Mouse (Mus musculus) spleen, adult 2 months (tissue): ENCODE data around the gene Ifnk.

Experiments
- CTCF ChIP-seq: fragments of 200-500 bp; IDR thresholded peaks from 2 replicates; pipeline ENCODE4 v1.5.1; 2011; ENCODE audit warnings: mild to moderate bottlenecking, inconsistent platforms; ENCODE audit not compliant: insufficient read depth, insufficient read length, insufficient replicate concordance; ENCODE audit errors: extremely low read depth
- POLR2A ChIP-seq: fragments of 200-500 bp; IDR thresholded peaks from 2 replicates; pipeline ENCODE4 v1.6.1; 2011; ENCODE audit warnings: low read depth, low read length, inconsistent platforms

DNA sequence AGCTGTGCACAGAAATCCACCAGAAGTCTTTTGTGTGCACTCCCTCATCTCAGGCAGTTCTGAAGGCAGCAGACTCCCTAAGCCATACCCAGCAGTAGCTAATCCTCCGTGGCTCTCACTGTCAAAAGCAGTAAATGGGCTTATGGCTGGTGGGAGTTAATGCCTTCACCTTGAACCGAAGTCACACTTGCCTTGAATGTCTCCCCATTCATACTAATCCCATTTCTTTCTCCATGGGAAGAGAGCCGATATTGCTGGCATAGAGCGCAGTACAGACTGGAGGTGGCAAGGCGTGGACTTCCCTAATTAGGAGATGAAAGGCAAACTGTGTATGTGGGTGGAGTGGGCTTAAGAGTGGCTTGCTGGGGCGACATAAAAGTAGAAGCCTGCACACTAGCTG lies 35.9 kb upstream of the Ifnk start:
- TF ChIP-seq CTCF (no peak), POLR2A (no peak)
